Mouse (Mus musculus): ENCODE data around the gene Xiap. TPM values are rescaled to one million over a fixed set of nuclear protein-coding genes. Genes with fewer than 3 reads are reported as not detected.

Xiap gene
- polyA plus RNA-seq, 1 experiment from 2014 or later = 10.4 TPM

- no peaks in the 10 kb centered on the region for H3K27me3 ChIP-seq
- H3K27ac ChIP-seq = peak overlapping the region; percentile 83
- H3K9ac ChIP-seq (replicated peaks) = peak overlapping the region; percentile 62
- ATAC-seq = no peak
- H3K36me3 ChIP-seq = no peaks in the 10 kb centered on the region
- H3K4me3 ChIP-seq (replicated peaks) = peak overlapping the region; percentile 57
- no peaks in the 10 kb centered on the region for H3K9me3 ChIP-seq
- 0 out of 2 replicates have a peak, but pooled peaks cover 8% of the 10 kb centered on the region for H3K4me1 ChIP-seq (replicated peaks)
- peak overlapping the region; percentile 50 for H3K4me2 ChIP-seq (replicated peaks)
- whole genome bisulfite sequencing = 21% methylated on average over 25 of the region's 25 CpGs
Measured at GRCm38 (mm10) chrX:42151024-42151754, 91.7 kb downstream of the Xiap start.

DNA sequence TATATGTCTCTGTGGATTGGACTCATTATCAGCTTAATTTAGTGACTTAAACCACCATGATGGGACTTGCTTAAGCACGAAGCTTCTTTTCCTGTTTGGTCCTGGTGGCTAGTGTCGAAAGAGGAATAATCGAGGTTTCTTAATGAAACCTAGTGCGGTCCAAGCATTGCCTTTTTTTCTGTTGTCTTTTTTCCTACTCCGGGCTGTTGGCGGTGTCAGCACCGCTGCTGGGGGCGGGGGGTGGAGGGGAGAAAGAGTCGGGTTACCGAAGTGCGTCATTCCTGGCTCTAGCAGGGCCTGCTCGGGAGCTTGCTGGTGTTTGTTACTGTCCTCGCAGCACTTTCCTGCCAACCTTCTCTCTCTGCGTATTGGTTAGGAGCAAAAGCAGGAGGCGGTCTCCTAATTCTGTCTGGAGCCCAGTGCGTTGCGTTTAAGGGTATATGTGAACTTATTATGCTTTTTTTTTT lies 92.5 kb downstream of the Xiap start:
- no peaks in the 10 kb centered on the region for H3K27me3 ChIP-seq
- H3K36me3 ChIP-seq = no peaks in the 10 kb centered on the region
- 0 out of 2 replicates have a peak, but pooled peaks cover 8% of the 10 kb centered on the region for H3K4me1 ChIP-seq (replicated peaks)
- 16% methylated on average over 17 of the region's 17 CpGs for WGBS
- peak overlapping the region; percentile 62 for H3K9ac ChIP-seq (replicated peaks)
- peak overlapping the region; percentile 50 for H3K4me2 ChIP-seq (replicated peaks)
- peak overlapping the region; percentile 57 for H3K4me3 ChIP-seq (replicated peaks)
- peak overlapping the region; percentile 83 for H3K27ac ChIP-seq
- peak; percentile 46 for ATAC-seq
- no peaks in the 10 kb centered on the region for H3K9me3 ChIP-seq

DNA sequence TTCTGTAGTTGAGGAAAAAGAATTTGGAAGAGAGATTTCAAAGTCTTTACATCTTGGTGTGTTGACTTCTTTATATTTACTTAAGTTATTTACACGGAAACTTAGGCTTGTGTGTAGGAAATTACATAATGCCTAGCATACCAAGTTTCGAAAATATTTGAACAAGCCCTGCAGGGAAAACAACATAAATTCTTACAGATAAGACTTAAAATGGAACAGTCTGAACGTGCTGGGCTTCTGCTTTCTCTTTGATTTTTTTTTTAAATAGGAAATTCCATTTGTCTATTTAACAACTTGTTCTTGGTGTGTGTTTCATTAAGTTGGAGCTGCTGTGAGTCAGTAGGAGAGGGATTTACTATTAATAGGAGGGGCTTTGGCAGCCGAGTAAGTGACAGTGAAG lies 93.6 kb downstream of the Xiap start:
- Histone ChIP-seq H3K9ac (replicated peaks) (no peak overlapping the region), H3K36me3 (no peaks in the 10 kb centered on the region), H3K4me3 (replicated peaks) (peak overlapping the region; percentile 57), H3K27me3 (no peaks in the 10 kb centered on the region), H3K4me1 (replicated peaks) (0 out of 2 replicates have a peak, but pooled peaks cover 7% of the 10 kb centered on the region), H3K27ac (no peak overlapping the region), H3K9me3 (no peaks in the 10 kb centered on the region), H3K4me2 (replicated peaks) (peak overlapping the region; percentile 50)
- no peak for ATAC-seq
- WGBS = 33% methylated on average over 4 of the region's 4 CpGs

Other genes starting within 250 kb of the Xiap start
- 94.6 and 112 TPM in 2 replicates for gene Thoc2, start 139.0 kb upstream of the Xiap start, polyA plus RNA-seq (2015; fragmentation: Nextera tagmentation; extraction: Ambion mirVana)
- gene Stag2, start 89.6 kb downstream of the Xiap start, polyA plus RNA-seq (2015; fragmentation: Nextera tagmentation; extraction: Ambion mirVana) = 25.2 and 25.6 TPM in 2 replicates

All from midbrain, embryonic 13.5 days (tissue).